Mouse (Mus musculus): ENCODE data around the gene Tbx19.

GRCm38 (mm10) chr1:165104707-165105259 lies 55.8 kb downstream of the Tbx19 start:
- TF ChIP-seq CTCF (IDR thresholded peaks at IDR 0.05; ENCODE audit: low read depth) (no peak), EP300 (optimal IDR thresholded peaks at IDR 0.05) (no peak)
